Mouse (Mus musculus): ENCODE data around the gene Dnajc25.

Dnajc25 gene

DNA sequence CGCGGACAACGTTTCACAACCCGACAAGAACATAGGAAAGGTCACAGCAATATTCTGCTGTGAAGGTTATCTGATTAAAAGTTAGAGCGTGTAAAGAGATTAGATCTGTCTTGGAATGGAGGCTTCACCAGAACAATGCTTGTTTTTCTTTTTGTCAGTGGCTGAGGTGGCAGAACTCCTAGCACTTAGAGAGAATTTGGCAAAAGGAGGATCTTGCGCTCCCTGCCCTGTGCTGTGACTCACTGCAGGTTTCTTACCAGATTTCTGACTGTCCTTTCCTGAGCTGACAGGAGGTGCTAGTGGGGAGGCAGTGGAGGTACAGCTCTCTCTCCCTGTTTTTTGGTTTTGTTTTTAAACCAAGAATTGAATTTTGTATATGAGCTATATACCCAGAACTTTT, 12.2 kb downstream of the Dnajc25 start:
- peak; percentile 18 to 19 for DNase-seq

DNA sequence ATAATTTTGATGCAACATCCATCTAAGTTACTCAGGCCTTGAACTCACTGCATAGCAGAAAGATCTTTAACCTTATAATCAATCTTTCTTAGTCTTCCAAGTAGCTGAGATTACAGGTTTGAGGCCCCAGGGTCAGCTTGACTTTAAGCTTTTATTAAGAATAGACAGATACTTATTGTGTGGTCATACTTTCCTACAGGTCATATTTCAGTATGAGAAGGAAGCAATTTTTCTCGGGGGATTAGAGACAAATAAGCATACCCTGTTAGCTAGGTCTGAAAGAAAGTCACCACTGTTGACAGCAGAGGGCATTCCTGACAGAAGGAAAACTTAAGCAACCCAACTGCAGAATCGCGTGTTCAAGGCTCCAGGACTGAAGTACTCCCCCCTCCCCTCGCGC, 13.1 kb downstream of the Dnajc25 start:
- DNase-seq = no peak

DNA sequence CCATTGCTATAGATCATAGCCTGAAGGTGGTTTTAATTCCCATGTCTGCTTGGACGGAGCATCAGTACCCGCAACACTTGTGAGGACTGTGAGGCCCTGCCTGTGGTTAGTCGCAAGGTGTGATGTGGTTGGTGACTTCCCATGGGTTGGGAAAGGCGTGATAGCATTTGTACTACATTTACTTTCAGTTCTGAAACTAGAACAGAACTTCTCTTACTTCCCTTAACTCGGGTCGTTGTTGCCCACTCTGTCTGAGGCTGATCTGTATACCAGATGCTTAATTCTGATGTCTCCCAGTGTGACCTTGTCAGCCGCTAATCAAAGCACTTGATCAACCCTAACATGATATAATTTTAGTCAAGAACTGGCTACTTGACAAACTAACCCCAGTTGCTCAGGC, 14.3 kb downstream of the Dnajc25 start:
- DNase-seq = no peak

DNA sequence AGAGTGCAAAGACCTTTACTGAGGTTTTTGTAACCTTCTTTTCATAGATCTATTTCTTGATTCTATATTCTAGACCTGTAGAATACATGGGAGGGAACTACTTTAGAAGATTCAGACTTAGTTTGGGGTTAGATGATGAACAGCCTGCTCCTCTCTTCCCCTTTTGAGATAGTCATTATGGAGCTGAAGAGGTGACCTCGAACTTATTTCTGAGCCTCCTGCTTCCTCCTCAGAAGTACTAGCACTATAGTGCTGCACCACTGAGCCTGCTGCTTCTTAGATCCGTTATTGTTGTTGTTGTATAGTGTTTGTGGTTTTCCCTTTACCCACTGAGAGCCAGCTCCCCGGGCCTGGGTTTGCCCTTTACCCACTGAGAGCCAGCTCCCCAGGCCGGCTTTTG, 14.8 kb downstream of the Dnajc25 start:
- DNase-seq = no peak

DNA sequence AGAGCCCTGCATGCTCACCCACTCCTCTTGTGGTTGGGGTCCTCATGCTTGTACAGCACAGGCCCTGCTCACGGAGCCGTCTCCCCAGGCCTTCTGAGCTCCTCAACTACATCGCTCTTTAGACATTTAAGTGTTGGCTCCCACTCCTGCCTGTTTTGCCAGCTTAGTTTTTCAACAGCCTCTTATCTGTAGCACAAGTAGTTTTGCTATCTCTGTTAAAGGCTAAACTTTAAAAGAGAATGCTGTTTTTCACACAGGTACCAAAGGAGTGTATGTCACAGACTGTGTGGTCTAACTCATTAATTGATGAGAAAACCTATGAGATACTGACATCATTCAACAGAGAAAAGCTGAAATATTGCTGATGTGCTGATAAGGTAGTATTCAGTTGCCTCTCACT, 16.6 kb downstream of the Dnajc25 start:
- DNase-seq = no peak

DNA sequence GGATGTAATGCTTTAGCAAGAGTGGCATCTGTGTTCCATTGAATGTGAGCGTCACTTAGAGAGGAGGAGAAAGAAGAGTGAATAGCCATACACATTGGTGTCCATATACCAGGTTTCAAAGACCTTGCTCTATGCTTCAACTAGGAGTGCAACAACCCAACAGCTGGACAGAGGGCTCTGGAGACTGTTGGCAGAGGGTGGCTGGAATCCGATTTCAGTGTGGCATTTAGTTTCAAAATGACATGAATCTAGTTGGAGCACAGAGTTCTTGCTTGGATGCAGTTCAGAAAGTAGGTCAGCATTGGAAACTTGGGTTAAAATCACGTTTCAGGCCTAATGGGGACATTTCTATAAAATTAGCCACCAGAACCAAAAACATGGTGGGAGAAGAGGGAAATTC, 20.3 kb downstream of the Dnajc25 start:
- no peak for DNase-seq

DNA sequence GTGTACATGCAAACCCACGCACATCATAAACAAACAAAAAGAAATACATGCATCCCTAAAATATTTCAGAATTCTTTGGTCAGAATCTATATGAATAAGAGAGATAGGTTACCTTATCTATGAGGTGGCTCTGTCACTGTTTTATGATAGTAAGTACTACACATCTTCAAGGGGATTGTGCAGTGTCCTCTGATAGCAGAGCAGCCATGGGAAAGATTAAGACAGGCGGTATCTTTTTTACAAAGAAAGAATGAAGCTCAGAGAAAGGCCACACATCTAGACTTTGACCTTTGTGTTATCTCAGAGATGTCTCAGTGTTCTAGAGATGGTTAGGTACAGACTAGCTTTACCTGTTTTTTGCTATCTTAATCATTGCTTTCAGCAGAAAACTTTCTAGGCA, 22.1 kb downstream of the Dnajc25 start:
- DNase-seq = no peak

DNA sequence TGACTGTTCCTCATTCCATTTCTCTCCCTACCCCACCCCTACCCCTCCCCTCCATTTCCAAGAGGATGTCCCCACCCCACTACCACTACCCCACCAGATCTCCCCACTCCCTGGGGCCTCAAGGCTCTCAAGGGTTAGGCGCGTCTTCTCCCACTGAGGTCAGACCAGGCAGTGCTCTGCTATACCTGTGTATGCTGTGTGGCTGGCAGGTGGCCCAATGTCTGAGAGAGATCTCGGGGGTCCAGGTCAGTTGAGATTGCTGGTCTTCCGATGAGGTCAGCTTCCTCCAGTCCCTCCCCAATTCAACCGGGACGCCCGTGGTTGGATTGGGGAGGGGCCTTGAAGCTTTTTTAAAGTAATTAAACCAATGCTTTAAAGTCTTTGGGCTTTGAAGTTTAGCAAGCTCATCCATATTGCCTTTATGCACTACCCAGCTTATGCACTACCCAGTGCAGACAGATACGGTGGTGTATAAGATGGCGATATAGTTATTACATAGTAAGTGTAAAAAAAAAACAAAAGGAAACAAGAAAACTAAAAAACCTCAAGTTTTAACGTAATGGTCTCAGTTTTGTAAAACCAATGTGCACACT, 39.6 kb downstream of the Dnajc25 start:
- DNase-seq = peak; percentile 24 to 36

DNA sequence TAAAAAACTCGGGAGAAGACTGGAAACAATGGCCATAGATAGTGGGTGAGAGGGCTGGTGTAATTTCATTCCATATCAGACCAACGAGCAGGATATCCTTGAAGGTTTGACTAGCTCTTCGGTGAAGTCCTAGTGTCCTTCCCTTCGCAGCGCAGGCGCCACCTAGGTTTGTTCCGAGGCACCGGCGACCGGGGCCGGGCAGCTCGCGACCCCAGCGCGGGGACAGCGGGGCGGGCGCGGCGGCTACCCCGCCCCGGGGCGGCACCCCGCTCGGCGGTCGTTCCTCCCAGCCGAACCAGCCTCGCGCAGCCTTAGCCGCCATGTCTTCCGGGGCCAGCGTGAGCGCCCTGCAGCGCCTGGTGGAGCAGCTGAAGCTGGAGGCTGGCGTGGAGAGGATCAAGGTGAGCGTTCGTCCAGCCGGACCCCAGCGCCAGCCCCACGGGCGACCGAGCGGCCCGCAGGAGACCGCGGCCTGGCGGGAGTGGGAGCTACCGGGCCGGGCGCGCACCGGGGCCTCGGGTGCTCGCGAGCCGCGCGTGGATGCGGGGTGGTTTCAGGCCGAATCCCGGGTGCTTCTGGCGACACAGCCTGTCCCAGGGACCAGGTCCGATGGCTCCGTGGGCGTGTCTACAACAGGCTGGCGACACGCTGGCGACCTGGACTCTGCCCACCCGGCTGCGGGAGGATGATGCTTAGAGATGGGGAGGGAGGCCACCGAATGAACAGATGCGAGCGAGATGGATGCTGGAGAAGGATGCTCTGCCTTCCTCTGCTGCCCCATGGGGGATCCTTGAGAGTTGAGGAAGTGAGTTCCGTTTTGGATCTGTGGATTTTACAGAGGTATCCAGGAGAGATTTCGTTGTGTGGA, 40.3 kb downstream of the Dnajc25 start, which contains the start of gene Gng10:
TSS of gene Gng10 (plus strand) at position 171 of the 868 bp plus-strand sequence.
- peak; percentile 72 to 77 for DNase-seq

DNA sequence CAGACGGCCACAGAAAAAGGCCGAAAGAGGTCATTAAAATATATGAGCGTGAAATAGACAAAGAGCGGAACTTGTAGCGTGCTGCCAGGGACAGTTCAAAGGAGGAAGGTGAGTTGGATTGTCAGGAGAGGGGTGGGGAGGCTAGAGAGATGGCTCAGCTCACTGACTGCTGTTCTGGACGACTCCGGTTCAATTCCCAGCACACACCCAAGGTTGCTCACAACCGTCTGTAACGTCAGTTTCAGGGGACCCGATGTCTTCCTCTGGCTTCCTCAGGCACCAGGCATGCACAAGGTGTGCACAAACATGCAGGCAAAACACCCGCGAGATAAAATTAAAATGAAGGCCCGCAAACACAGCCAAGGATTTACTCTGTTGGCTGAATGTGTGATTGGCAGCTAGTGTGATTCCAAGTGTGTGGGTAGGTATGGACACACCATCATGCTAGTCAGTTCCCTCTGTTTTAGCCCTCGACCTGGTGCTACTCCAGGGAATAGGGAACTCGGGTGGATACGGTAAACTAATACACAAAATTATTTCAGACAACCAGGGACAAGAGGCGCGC, 41.0 kb downstream of the Dnajc25 start:
- DNase-seq = peak; percentile 10 to 25

DNA sequence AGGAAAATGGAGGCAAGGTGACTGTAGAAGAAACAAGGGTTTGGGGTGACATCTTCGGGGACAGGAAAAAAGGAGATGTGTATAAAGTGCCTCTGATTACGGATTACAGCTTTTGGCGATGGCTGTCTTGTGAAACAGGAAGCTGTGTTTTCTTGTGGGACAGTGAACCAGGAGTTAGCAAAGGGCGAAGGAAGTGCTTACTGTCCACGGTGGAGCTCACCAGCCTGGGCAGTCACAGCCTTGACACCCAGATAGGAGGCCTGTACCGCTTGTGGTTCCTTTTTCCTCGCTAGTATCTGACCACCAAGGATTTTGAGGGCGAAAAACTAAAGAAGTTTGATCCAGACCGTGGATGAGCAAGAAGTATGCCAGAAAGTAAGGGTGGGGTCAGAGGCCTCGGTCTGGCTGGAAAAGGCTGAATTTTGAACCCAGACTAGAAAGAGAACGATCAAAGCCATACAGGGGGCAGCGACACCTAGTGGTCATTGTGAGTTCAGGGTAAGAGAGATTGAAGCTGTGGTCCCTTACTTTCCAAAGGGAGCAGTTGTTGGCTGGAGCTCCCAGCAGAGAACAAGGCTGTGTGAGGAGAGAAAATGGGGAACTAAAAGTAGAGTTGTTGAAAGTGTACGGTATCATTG, 41.7 kb downstream of the Dnajc25 start:
- peak; percentile 74 to 81 for DNase-seq

DNA sequence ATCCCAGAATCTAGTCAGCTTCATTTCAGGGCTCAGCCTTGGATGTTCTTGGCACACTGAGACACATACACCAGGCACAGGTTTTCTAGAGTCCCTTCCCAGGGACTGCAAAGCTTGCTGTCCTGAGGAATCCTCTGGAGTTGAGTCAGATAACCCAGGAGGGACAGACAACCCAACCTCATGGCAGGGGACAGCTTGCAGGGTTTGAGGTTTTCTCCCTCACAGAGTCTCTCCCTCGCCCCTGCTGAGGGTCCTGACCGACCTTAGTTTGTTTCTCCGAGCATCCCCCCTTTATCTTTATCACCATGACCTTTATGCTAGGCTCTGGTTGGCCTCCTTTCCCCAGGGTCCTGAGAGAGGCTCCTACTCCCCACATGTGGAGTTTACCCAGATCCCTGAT, 42.7 kb downstream of the Dnajc25 start:
- DNase-seq = no peak

DNA sequence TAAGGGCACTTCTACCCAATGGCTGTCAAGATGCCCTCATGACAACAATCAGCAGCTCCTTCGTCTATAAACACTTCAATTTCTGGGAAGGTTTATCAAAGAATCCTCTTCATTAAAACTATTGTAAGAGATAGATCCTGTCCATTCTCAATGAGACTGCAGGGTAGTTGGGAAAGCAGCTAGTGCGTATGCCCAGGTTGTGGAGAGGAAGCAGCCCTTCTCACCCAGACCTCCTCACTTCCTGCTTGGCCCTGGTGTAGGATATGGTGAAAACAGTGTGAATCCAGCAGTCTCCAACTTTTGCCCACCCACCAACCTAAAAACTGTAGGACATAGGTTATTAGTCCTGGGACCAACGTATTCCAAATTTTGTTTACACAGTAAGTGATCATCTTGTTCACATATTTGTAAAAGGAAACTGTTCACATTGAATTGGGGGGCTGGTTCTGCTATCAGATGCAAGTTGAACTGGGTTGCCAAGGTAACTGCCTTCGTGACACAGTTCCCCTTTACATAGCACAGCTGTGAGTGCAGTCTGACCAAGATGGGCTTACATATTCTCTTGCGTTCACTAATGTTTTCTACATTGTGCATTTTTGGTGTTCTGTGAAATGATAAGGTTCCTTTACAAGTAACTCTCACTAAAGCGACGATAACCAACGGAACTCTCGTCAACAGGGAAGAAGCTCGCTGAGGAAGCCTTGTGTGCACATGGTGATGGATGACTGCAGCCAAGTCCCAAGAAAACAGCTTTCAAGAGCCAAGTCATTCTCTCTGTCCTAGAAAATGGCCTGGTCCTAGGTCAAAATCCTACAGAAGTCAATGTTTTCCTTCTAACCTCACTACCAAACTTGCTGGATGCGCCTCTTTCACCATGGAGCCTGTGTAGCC, 45.8 kb downstream of the Dnajc25 start:
- DNase-seq = no peak

DNA sequence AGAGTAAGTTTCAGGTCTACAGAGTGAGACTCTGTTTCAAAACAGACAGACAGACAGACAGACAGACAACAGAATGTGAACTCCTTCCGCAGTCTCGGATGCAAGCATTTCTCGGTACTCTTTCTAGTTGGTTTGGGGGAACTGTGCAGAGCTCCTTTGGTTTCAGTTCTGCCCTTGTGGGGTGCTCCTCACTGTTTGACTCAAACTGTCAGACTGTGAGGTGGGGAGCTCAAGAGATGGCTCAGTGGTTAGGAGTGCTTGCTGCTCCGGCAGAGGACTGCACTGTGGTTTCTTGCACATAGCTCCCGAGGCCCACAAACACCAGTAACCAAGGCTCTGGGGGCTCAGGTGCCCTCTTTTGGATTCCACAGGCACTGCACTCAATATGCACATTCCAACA, 48.2 kb downstream of the Dnajc25 start:
- no peak for DNase-seq

DNA sequence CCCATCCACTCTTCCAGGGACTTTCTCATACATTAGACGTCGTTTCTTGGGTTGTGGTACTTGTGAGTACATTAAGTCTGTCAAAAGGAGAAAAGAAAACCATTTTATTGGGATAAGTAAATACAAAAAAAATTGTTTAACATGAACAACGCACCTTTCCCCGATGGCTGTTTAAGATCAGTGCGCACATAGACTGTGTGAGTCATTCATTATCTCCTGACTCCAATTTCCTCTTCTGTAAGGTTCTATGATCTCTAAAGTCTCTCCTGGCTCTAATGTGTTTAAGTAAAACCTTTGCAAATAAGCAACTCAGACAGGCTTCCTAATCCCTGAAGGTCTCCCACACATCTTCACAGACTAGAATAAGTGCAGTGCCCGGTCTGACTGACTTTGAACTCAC, 49.0 kb downstream of the Dnajc25 start:
- DNase-seq = no peak

DNA sequence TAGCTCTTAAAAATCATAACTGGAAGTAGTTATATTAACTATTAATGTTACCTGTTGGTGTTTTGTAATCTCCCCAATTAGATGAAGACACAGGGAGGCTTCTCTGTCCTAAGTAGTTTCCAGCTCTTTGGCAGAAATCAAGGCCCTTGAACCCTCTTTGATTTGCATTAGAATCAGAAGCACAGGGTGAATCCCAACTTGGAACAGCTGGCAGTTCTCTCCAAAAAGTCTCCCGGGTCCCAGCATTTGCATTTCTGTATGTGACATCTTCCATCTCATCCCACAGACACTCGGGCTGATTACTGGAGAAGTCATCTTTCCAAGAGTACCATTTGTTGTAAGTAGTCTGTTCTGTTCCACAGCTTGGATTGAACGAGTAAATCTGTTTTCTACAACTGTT, 52.4 kb downstream of the Dnajc25 start:
- DNase-seq = no peak

DNA sequence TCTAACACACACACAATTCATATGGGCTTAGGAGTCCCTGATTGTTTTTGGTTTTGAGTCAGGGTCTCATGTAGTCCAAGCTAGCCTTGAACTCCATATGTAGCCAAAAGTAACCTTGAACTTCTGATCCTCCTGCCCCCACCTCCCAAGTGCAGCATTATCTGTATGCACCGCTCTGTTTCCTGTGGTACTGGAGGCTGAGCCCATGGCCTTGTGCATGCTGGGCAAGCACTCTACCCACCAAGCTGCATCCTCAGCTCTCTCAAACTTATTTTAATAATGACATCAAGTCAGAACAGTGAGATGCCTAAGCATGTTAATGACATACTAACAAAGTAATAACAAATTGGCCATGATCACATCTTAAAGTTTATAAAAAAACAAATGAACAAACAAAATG, 56.2 kb downstream of the Dnajc25 start:
- no peak for DNase-seq

DNA sequence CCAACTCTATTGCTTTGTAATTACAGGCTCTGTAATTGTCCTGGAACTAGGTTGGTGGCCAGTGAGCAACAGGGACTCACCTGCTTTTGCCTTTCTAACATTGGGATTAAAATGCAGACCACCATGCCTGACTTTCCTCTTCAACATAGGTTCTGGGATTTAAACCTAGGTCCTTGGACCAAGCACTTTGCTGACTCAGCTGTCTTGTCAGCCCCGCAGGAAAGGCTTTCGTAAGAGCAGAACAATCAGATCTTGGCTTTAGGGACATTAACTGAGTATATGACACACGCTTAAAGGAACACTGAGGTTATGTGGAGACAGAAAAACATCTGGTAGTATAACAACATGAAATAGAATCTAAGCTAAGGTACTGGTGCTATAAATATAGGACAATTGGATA, 63.1 kb downstream of the Dnajc25 start:
- no peak for DNase-seq

DNA sequence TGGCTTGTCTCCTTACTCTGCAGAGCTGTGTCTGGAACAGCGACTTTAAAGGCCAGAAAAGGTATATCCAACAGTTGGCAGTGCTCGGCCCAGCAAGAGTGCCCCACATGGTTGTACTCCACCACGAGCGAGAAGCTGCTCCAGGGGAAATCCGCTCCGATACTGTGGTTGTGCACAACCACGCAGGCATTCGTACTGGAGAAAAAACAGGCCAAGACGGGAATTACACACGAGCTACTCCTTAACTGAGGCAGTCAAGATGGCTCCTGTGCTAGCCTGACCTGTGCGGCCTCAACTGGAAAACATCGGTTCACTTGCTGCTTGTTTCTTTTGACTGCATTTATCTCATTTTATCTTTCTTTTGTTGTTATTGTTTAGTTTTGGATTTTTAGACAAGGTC, 67.7 kb downstream of the Dnajc25 start:
- no peak for DNase-seq

DNA sequence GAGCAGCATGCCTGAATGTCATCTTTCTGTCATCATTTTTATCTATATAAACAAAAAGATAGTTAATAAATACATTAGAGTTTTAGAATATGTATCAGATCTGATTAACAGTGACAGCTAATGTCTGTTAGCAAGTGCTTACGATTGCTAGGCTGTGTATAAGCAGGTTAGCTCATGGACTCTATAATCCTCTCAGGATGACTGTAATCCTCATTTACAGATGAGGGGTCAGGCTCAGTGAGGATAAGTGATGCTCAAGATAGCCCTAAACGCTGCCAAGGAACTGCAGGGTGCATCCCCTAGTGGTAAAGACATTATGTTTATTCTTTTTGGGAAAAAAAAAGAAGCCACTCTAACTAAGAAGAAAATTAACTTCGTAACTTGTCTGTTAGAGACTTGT, 74.4 kb downstream of the Dnajc25 start:
- no peak for DNase-seq
